Mouse (Mus musculus): ENCODE data around the gene Pogz. TPM values are rescaled to one million over a fixed set of nuclear protein-coding genes. Genes with fewer than 3 reads are reported as not detected.

Pogz gene
- total RNA-seq (2014; rRNA removed; ENCODE audit: low replicate concordance) = 19.9 and 22.3 TPM in 2 replicates
- polyA plus RNA-seq (2015; fragmentation: Nextera tagmentation; extraction: Ambion mirVana) = 5.8 TPM in 2 replicates

DNA sequence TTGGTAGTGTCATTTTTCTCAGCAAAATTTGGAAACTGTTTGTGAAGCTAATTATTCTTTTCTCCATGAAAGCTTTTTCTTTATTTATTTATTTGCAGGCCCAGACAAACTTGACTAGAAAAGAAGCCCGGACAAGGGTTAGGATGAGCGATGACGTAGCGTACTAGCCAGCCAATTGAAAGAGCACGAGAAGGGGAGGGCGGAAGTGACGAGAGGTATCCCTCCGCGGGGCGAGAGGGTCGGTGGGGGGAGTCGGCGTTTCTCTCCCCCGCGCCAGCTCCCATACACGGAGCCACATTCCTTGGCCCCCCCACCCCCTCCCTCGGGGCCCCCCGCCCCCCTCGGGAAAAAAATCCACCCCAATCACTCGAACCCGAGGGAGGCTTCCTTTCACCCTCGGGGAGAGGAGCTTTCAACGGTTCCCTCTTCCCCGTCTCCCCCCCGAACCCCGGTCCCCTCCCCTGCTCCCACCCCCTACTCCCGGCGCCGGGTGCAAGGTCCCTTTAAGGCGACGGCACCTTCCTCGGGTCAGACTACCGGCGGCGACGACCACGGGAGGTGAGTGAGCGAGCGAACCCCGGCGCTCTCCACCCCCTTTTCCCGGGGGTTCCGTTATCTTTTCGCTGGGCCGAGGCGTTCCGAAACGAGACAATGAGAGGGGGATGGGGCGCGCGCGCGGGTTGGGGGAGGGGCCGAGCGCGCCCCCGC, at the start of gene Pogz:
Gene Pogz, plus strand, starts transcription at position 385 of the 708 bp plus-strand sequence.
- Histone ChIP-seq H3K27ac (ENCODE audit: low read depth) (peak within 1 kb of the TSS; percentile 96), H3K9ac (replicated peaks; ENCODE audit: low read depth, low read length) (peak within 1 kb of the TSS; percentile 93), H3K4me1 (ENCODE audit: control insufficient read depth, insufficient read depth) (peaks cover 7% of the 10 kb centered on the region), H3K36me3 (replicated peaks; ENCODE audit: control insufficient read depth, insufficient read depth, low read length) (no peaks in the 10 kb centered on the region), H3K27me3 (ENCODE audit: control insufficient read depth, insufficient read depth, low read length) (no peaks in the 10 kb centered on the region), H3K9me3 (replicated peaks; ENCODE audit: control insufficient read depth, low read length) (no peaks in the 10 kb centered on the region), H3K4me2 (ENCODE audit: low read depth, low read length) (peak within 1 kb of the TSS; percentile 77), H3K4me3 (ENCODE audit: low read depth, low read length) (peak within 1 kb of the TSS; percentile 74)
- WGBS = under 1% methylated on average over 39 of the region's 57 CpGs
- TF ChIP-seq EP300 (IDR thresholded peaks at IDR 0.05; ENCODE audit: low read depth) = 0 out of 2 replicates have a peak, but pooled peaks have one; percentile 13
- no peak for TF ChIP-seq CTCF (IDR thresholded peaks at IDR 0.05; ENCODE audit: low read depth)
- DNase-seq (ENCODE audit: low spot score) (peak; percentile 99), ATAC-seq (ENCODE audit: insufficient read depth, low read depth) (peak; percentile 94)

DNA sequence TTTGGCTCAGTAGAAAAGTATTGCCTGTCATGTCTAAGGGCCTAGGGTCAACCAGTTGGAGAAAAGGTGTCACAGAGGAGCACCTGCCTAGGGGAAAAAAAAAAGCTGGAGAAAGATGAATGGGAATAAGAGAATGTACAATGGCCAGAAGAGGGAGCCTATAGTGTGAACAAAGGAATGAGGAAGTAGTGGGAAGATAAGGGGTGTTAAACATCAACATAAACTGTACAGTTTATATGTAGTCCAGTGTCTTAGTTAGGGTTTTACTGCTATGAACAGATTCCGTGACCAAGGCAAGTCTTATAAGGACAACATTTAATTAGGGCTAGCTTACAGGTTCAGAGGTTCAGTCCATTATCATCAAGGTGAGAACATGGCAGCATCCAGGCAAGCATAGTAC, 48.3 kb upstream of the Pogz start:
- Histone ChIP-seq H3K9ac (replicated peaks; ENCODE audit: low read depth, low read length) (no peak overlapping the region), H3K36me3 (replicated peaks; ENCODE audit: control insufficient read depth, insufficient read depth, low read length) (no peaks in the 10 kb centered on the region), H3K27ac (ENCODE audit: low read depth) (no peak overlapping the region), H3K4me3 (ENCODE audit: low read depth, low read length) (no peak overlapping the region), H3K9me3 (replicated peaks; ENCODE audit: control insufficient read depth, low read length) (no peaks in the 10 kb centered on the region), H3K4me1 (ENCODE audit: control insufficient read depth, insufficient read depth) (0 out of 2 replicates have a peak, but pooled peaks cover 11% of the 10 kb centered on the region), H3K27me3 (ENCODE audit: control insufficient read depth, insufficient read depth, low read length) (peaks cover 4% of the 10 kb centered on the region; the same call in 1 of the 2 replicates), H3K4me2 (ENCODE audit: low read depth, low read length) (no peak overlapping the region)
- TF ChIP-seq EP300 (IDR thresholded peaks at IDR 0.05; ENCODE audit: low read depth) (no peak), CTCF (IDR thresholded peaks at IDR 0.05; ENCODE audit: low read depth) (no peak)
- DNase-seq (ENCODE audit: low spot score) (no peak), ATAC-seq (ENCODE audit: insufficient read depth, low read depth) (no peak)
- WGBS = 94% methylated on average over 1 of the region's 1 CpGs

DNA sequence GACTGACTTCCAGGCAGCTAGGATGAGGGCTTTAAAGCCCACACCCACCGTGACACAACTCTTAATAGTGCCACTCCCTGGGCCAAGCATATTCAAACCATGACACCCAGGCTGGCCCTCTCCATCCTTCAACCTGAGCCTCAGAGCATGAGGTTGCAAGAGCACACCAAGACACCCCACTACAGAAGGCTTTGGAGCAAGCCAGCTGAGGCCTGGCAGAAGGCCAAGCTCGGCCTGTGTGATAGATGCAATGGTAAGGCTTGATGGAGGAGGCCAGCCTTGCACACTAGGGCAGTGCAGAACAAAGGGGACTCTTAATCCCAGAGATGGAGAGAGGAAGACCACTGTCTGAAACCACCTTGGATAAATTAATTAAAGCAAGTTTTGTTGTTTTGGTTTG, 47.9 kb upstream of the Pogz start:
- H3K4me3 ChIP-seq (ENCODE audit: low read depth, low read length) = no peak overlapping the region
- H3K4me1 ChIP-seq (ENCODE audit: control insufficient read depth, insufficient read depth) = 0 out of 2 replicates have a peak, but pooled peaks cover 11% of the 10 kb centered on the region
- H3K9me3 ChIP-seq (replicated peaks; ENCODE audit: control insufficient read depth, low read length) = no peaks in the 10 kb centered on the region
- H3K9ac ChIP-seq (replicated peaks; ENCODE audit: low read depth, low read length) = no peak overlapping the region
- ATAC-seq (ENCODE audit: insufficient read depth, low read depth) (no peak), DNase-seq (ENCODE audit: low spot score) (no peak)
- WGBS = 54% methylated on average over 2 of the region's 2 CpGs
- H3K36me3 ChIP-seq (replicated peaks; ENCODE audit: control insufficient read depth, insufficient read depth, low read length) = no peaks in the 10 kb centered on the region
- TF ChIP-seq EP300 (IDR thresholded peaks at IDR 0.05; ENCODE audit: low read depth) (no peak), CTCF (IDR thresholded peaks at IDR 0.05; ENCODE audit: low read depth) (no peak)
- peaks cover 4% of the 10 kb centered on the region; the same call in 1 of the 2 replicates for H3K27me3 ChIP-seq (ENCODE audit: control insufficient read depth, insufficient read depth, low read length)
- no peak overlapping the region for H3K4me2 ChIP-seq (ENCODE audit: low read depth, low read length)
- H3K27ac ChIP-seq (ENCODE audit: low read depth) = no peak overlapping the region

GRCm38 (mm10) chr3:94792258-94792657, 45.1 kb upstream of the Pogz start:
- Histone ChIP-seq H3K9me3 (replicated peaks; ENCODE audit: control insufficient read depth, low read length) (no peaks in the 10 kb centered on the region), H3K27me3 (ENCODE audit: control insufficient read depth, insufficient read depth, low read length) (no peaks in the 10 kb centered on the region), H3K4me3 (ENCODE audit: low read depth, low read length) (no peak overlapping the region), H3K4me1 (ENCODE audit: control insufficient read depth, insufficient read depth) (no peaks in the 10 kb centered on the region), H3K27ac (ENCODE audit: low read depth) (no peak overlapping the region), H3K9ac (replicated peaks; ENCODE audit: low read depth, low read length) (no peak overlapping the region), H3K4me2 (ENCODE audit: low read depth, low read length) (no peak overlapping the region), H3K36me3 (replicated peaks; ENCODE audit: control insufficient read depth, insufficient read depth, low read length) (no peaks in the 10 kb centered on the region)
- WGBS = 84% methylated on average over 2 of the region's 2 CpGs
- TF ChIP-seq EP300 (IDR thresholded peaks at IDR 0.05; ENCODE audit: low read depth) (no peak), CTCF (IDR thresholded peaks at IDR 0.05; ENCODE audit: low read depth) (no peak)
- no peak for DNase-seq (ENCODE audit: low spot score)
- no peak for ATAC-seq (ENCODE audit: insufficient read depth, low read depth)

GRCm38 (mm10) chr3:94793672-94794071, 43.7 kb upstream of the Pogz start:
- no peak overlapping the region for H3K9ac ChIP-seq (replicated peaks; ENCODE audit: low read depth, low read length)
- no peak overlapping the region for H3K4me2 ChIP-seq (ENCODE audit: low read depth, low read length)
- WGBS = 53% methylated on average over 2 of the region's 2 CpGs
- no peaks in the 10 kb centered on the region for H3K36me3 ChIP-seq (replicated peaks; ENCODE audit: control insufficient read depth, insufficient read depth, low read length)
- H3K27ac ChIP-seq (ENCODE audit: low read depth) = no peak overlapping the region
- no peak for ATAC-seq (ENCODE audit: insufficient read depth, low read depth)
- H3K9me3 ChIP-seq (replicated peaks; ENCODE audit: control insufficient read depth, low read length) = no peaks in the 10 kb centered on the region
- H3K4me3 ChIP-seq (ENCODE audit: low read depth, low read length) = no peak overlapping the region
- no peaks in the 10 kb centered on the region for H3K27me3 ChIP-seq (ENCODE audit: control insufficient read depth, insufficient read depth, low read length)
- no peaks in the 10 kb centered on the region for H3K4me1 ChIP-seq (ENCODE audit: control insufficient read depth, insufficient read depth)
- no peak for DNase-seq (ENCODE audit: low spot score)
- TF ChIP-seq CTCF (IDR thresholded peaks at IDR 0.05; ENCODE audit: low read depth) (no peak), EP300 (IDR thresholded peaks at IDR 0.05; ENCODE audit: low read depth) (no peak)
